In genomic region chr7:143740653-143741052, GRCm38 (mm10) we compare ENCODE assay signal across 8 mouse cellular contexts. TPM values are rescaled to one million over a fixed set of nuclear protein-coding genes. Genes with fewer than 3 reads are reported as not detected.
A peak's percentile ranks its signal among the peaks of the same experiment; 100 is the strongest.
DNase-seq lines count a peak whose midpoint lies in the region; ATAC-seq and TF ChIP-seq lines count a peak whose summit lies in the region.
"Had no signal": no experiment of that assay in that cellular context is flagged by ENCODE, and none has a peak within 500 bp of the region (broad histone marks: within the 10 kb centered on the region; RNA-seq: fewer than 3 reads in every experiment).

No protein-coding gene starts in this region.

- intact Hi-C loops in left cerebral cortex, postnatal 10 days (cut with DNase I): no loop called here

- no peaks in the 10 kb centered on the region for H3K27me3 ChIP-seq in liver, adult 2 months (ENCODE audit: control insufficient read depth, insufficient read depth, low read length)
- H3K27me3 ChIP-seq in forebrain, embryonic 10.5 days (ENCODE audit: poor library complexity, severe bottlenecking): peaks cover 50% of the 10 kb centered on the region
- peaks cover 12% of the 10 kb centered on the region; the same call in 1 of the 2 replicates for H3K27me3 ChIP-seq in limb, embryonic 12.5 days
- no peaks in the 10 kb centered on the region for H3K27me3 ChIP-seq in small intestine, adult 2 months (ENCODE audit: control insufficient read depth, insufficient read depth, low read length)

- H3K79me2 ChIP-seq in liver, adult 2 months (ENCODE audit: control insufficient read depth, insufficient read depth, low read length): no peaks in the 10 kb centered on the region

- no peaks in the 10 kb centered on the region for H3K36me3 ChIP-seq in liver, adult 2 months (ENCODE audit: control insufficient read depth, insufficient read depth, low read length)
- no peaks in the 10 kb centered on the region for H3K36me3 ChIP-seq in forebrain, embryonic 10.5 days (replicated peaks)
- no peaks in the 10 kb centered on the region for H3K36me3 ChIP-seq in limb, embryonic 12.5 days
- no peaks in the 10 kb centered on the region for H3K36me3 ChIP-seq in small intestine, adult 2 months (ENCODE audit: control insufficient read depth, insufficient read depth, low read length)

- no peaks in the 10 kb centered on the region for H3K9me3 ChIP-seq in forebrain, embryonic 10.5 days
- no peaks in the 10 kb centered on the region for H3K9me3 ChIP-seq in limb, embryonic 12.5 days

- peak overlapping the region; percentile 78 for H3K4me2 ChIP-seq in limb, embryonic 12.5 days

- TF ChIP-seq CTCF in liver, adult 2 months (IDR thresholded peaks at IDR 0.05; ENCODE audit: low read depth, low read length): no peak
- TF ChIP-seq CTCF in small intestine, adult 2 months (IDR thresholded peaks at IDR 0.05; ENCODE audit: extremely low read depth, insufficient read length, insufficient replicate concordance, low read depth, low read length): no peak

- WGBS in liver, adult 2 months: 34% methylated on average over 2 of the region's 2 CpGs
- WGBS in forebrain, embryonic 10.5 days: 21% methylated on average over 2 of the region's 2 CpGs
- WGBS in limb, embryonic 12.5 days: 14% methylated on average over 2 of the region's 2 CpGs
- WGBS in small intestine, adult 2 months: 19% methylated on average over 2 of the region's 2 CpGs

- no peak overlapping the region for H3K9ac ChIP-seq in liver, adult 2 months (ENCODE audit: low read depth, low read length)
- H3K9ac ChIP-seq in limb, embryonic 12.5 days (replicated peaks): peak overlapping the region; percentile 92

- no peaks in the 10 kb centered on the region for H3K4me1 ChIP-seq in liver, adult 2 months (ENCODE audit: control insufficient read depth, insufficient read depth, low read length)
- H3K4me1 ChIP-seq in forebrain, embryonic 10.5 days: peaks cover 30% of the 10 kb centered on the region
- H3K4me1 ChIP-seq in limb, embryonic 12.5 days (replicated peaks): peaks cover 25% of the 10 kb centered on the region
- H3K4me1 ChIP-seq in small intestine, adult 2 months (ENCODE audit: control insufficient read depth, insufficient read depth, insufficient read length, low read length): peaks cover 24% of the 10 kb centered on the region

- peak overlapping the region; percentile 59; the same call in 1 of the 2 replicates for H3K4me3 ChIP-seq in liver, adult 2 months (ENCODE audit: insufficient read depth, low read depth, low read length)
- H3K4me3 ChIP-seq in forebrain, embryonic 10.5 days: peak overlapping the region; percentile 71
- peak overlapping the region; percentile 68 for H3K4me3 ChIP-seq in limb, embryonic 12.5 days (replicated peaks)
- peak overlapping the region; percentile 84 for H3K4me3 ChIP-seq in small intestine, adult 2 months (ENCODE audit: low read depth, low read length)

- H3K27ac ChIP-seq in liver, adult 2 months (replicated peaks; ENCODE audit: insufficient read depth, low read depth, low read length): no peak overlapping the region
- H3K27ac ChIP-seq in forebrain, embryonic 10.5 days: peak overlapping the region; percentile 88
- no peak overlapping the region for H3K27ac ChIP-seq in limb, embryonic 12.5 days
- peak overlapping the region; percentile 63 for H3K27ac ChIP-seq in small intestine, adult 2 months (ENCODE audit: insufficient read depth, low read depth, low read length)

- no peak for DNase-seq in liver, adult 2 months (ENCODE audit: extremely low read depth, low read depth, low spot score)
- DNase-seq in liver: no peak
- DNase-seq in forebrain, embryonic 10.5 days (ENCODE audit: extremely low spot score, low spot score): no peak
- DNase-seq in left cerebral cortex, postnatal 10 days (ENCODE audit: extremely low spot score in 1 of 2, low spot score in 2 of 2): no peak
- DNase-seq in cerebellum, adult 11 months: no peak

- no peak for TF ChIP-seq POLR2A in liver, adult 2 months (IDR thresholded peaks at IDR 0.05; ENCODE audit: extremely low read depth, insufficient read depth, low read length)
- TF ChIP-seq POLR2A in small intestine, adult 2 months (IDR thresholded peaks at IDR 0.05; ENCODE audit: low read depth, low read length): no peak

- ATAC-seq in limb, embryonic 12.5 days (ENCODE audit: insufficient number of reproducible peaks, insufficient read depth, low FRiP score, low TSS enrichment, low read depth): no peak

RNA-seq across cellular contexts. Expression of gene Osbpl5, which starts 16.1 kb away (rescaled TPM):
- 2.7 and 2.8 TPM in 2 replicates for total RNA-seq in liver, adult 2 months (2014; rRNA removed)
- 3.0 and 3.8 TPM in 2 replicates for polyA plus RNA-seq in liver, adult 2 months (2012; rRNA removed)
- 8.9 and 9.4 TPM in 2 replicates for polyA plus RNA-seq in forebrain, embryonic 10.5 days (2016; fragmentation: Nextera tagmentation; extraction: Ambion mirVana)
- 26.1 and 30.4 TPM in 2 replicates for polyA plus RNA-seq in limb, embryonic 12.5 days (2016; fragmentation: Nextera tagmentation; extraction: Ambion mirVana)
- polyA plus RNA-seq in small intestine, adult 2 months (2012; rRNA removed): 15.9 and 23.1 TPM in 2 replicates
- total RNA-seq in left cerebral cortex, postnatal 10 days (2021): 10 to 100 TPM; 38.2 to 42.3 TPM

RNA-seq across cellular contexts. Expression of gene Mrgprg, which starts 26.1 kb away (rescaled TPM):
- not detected in 2 replicates for total RNA-seq in liver, adult 2 months (2014; rRNA removed)
- polyA plus RNA-seq in liver, adult 2 months (2012; rRNA removed): 0.05 TPM in 1 of 2 replicates, not detected in the other
- not detected in 2 replicates for polyA plus RNA-seq in forebrain, embryonic 10.5 days (2016; fragmentation: Nextera tagmentation; extraction: Ambion mirVana)
- not detected in 2 replicates for polyA plus RNA-seq in limb, embryonic 12.5 days (2016; fragmentation: Nextera tagmentation; extraction: Ambion mirVana)
- 0.27 TPM in 1 of 2 replicates, not detected in the other for polyA plus RNA-seq in small intestine, adult 2 months (2012; rRNA removed)
- not detected for total RNA-seq in left cerebral cortex, postnatal 10 days (2021)
- total RNA-seq: gastrocnemius, postnatal 36 days had no signal

RNA-seq across cellular contexts. Expression of gene Mrgpre, which starts 43.6 kb away (rescaled TPM):
- total RNA-seq in liver, adult 2 months (2014; rRNA removed): 0.09 and 0.54 TPM in 2 replicates
- 0.52 and 0.78 TPM in 2 replicates for polyA plus RNA-seq in liver, adult 2 months (2012; rRNA removed)
- 1.4 and 1.5 TPM in 2 replicates for polyA plus RNA-seq in forebrain, embryonic 10.5 days (2016; fragmentation: Nextera tagmentation; extraction: Ambion mirVana)
- polyA plus RNA-seq in limb, embryonic 12.5 days (2016; fragmentation: Nextera tagmentation; extraction: Ambion mirVana): 1.2 and 1.6 TPM in 2 replicates
- polyA plus RNA-seq in small intestine, adult 2 months (2012; rRNA removed): 1.6 and 3.6 TPM in 2 replicates
- 10 to 100 TPM; 11.8 to 12.3 TPM for total RNA-seq in left cerebral cortex, postnatal 10 days (2021)

RNA-seq across cellular contexts. Expression of gene Tnfrsf23, which starts 55.0 kb away (rescaled TPM):
- total RNA-seq in liver, adult 2 months (2014; rRNA removed): 0.34 TPM in 1 of 2 replicates, not detected in the other
- 0.49 and 0.54 TPM in 2 replicates for polyA plus RNA-seq in liver, adult 2 months (2012; rRNA removed)
- polyA plus RNA-seq in forebrain, embryonic 10.5 days (2016; fragmentation: Nextera tagmentation; extraction: Ambion mirVana): 0.09 and 0.15 TPM in 2 replicates
- polyA plus RNA-seq in limb, embryonic 12.5 days (2016; fragmentation: Nextera tagmentation; extraction: Ambion mirVana): 0.59 and 0.64 TPM in 2 replicates
- polyA plus RNA-seq in small intestine, adult 2 months (2012; rRNA removed): 1.2 and 2.9 TPM in 2 replicates
- total RNA-seq in left cerebral cortex, postnatal 10 days (2021): 1 to 10 TPM in 1 of 2 experiments, under 1 TPM in 1; 0.53 to 1.2 TPM

Comparison
In these comparisons a context has a peak if more than half of its experiments do, and no peak if none do; other contexts are left out.
1. H3K27ac ChIP-seq: peak in forebrain, embryonic 10.5 days (single experiment) and small intestine, adult 2 months (single experiment); none in liver, adult 2 months (single experiment) and limb, embryonic 12.5 days (single experiment).
2. Peak in every context shown above with its lines, with median percentiles within 50 percentile points of each other: H3K4me3 ChIP-seq.